Mouse (Mus musculus) telencephalon, adult 2 months (tissue): ENCODE results near the gene Nrgn.

ENCODE experiments used
- DNase-seq: peaks from one replicate; pipeline ENCODE4 v3.0.0-alpha.2; 2011; ENCODE audit warnings: low read depth, low spot score

The Nrgn gene

GRCm38 (mm10) chr9:37554838-37555748 is 2.4 kb upstream of the Nrgn start, which contains the start of gene Siae:
TSS of gene Siae (plus strand) at chr9:37555698.
- peak; percentile 72 for DNase-seq

GRCm38 (mm10) chr9:37554279-37554678 is 1.6 kb upstream of the Nrgn start:
- DNase-seq, result no peak

GRCm38 (mm10) chr9:37551751-37552531 is 763 bp downstream of the Nrgn start:
- DNase-seq, result no peak

- no peak for DNase-seq
Observed at GRCm38 (mm10) chr9:37550435-37550834, 2.3 kb downstream of the Nrgn start.

GRCm38 (mm10) chr9:37546889-37547288 is 5.8 kb downstream of the Nrgn start:
- DNase-seq, result no peak

- no peak for DNase-seq
Observed at GRCm38 (mm10) chr9:37545847-37546452, 6.8 kb downstream of the Nrgn start.

- DNase-seq, result no peak
Observed at GRCm38 (mm10) chr9:37545166-37545610, 7.5 kb downstream of the Nrgn start.

- no peak for DNase-seq
Observed at GRCm38 (mm10) chr9:37544447-37545165, 8.1 kb downstream of the Nrgn start.

GRCm38 (mm10) chr9:37543869-37544440 is 8.7 kb downstream of the Nrgn start:
- DNase-seq, result no peak

GRCm38 (mm10) chr9:37541851-37542642 is 10.7 kb downstream of the Nrgn start:
- no peak for DNase-seq

GRCm38 (mm10) chr9:37540701-37541575 is 11.8 kb downstream of the Nrgn start:
- no peak for DNase-seq

GRCm38 (mm10) chr9:37540226-37540625 is 12.5 kb downstream of the Nrgn start:
- no peak for DNase-seq

GRCm38 (mm10) chr9:37539170-37540025 is 13.3 kb downstream of the Nrgn start, which contains the start of gene Vsig2:
TSS of gene Vsig2 (plus strand) at chr9:37539255.
- no peak for DNase-seq

GRCm38 (mm10) chr9:37537658-37538250 is 14.9 kb downstream of the Nrgn start:
- DNase-seq, result no peak

GRCm38 (mm10) chr9:37536851-37537250 is 15.9 kb downstream of the Nrgn start:
- no peak for DNase-seq

GRCm38 (mm10) chr9:37530888-37531705 is 21.6 kb downstream of the Nrgn start:
- no peak for DNase-seq
